Mouse (Mus musculus) G1E (cell line): ENCODE data around the gene Il24. TPM values are rescaled to one million over a fixed set of nuclear protein-coding genes. Genes with fewer than 3 reads are reported as not detected.

Experiments used
- ATAC-seq: 2 replicates; pipeline ENCODE4 v1.8.0; 2016; ENCODE audit warnings: mild to moderate bottlenecking; ENCODE audit not compliant: insufficient number of reproducible peaks, poor library complexity, low FRiP score, severe bottlenecking; ENCODE audit errors: extremely low read depth
- DNase-seq: peaks from one replicate; pipeline ENCODE4 v3.0.0; 2012; ENCODE audit warnings: low spot score
- H3K27me3 ChIP-seq: 2 replicates; pipeline ENCODE4 v1.6.1; 2012; ENCODE audit warnings: mild to moderate bottlenecking, low read length, inconsistent platforms; ENCODE audit not compliant: insufficient read depth
- H3K36me3 ChIP-seq: replicated peaks from 2 replicates; pipeline ENCODE3; 2012; ENCODE audit warnings: mild to moderate bottlenecking, inconsistent platforms
- H3K4me1 ChIP-seq: 2 replicates; pipeline ENCODE4 v1.6.1; 2012; ENCODE audit warnings: low read depth, low read length, inconsistent platforms, mixed read lengths; ENCODE audit not compliant: insufficient read depth
- H3K4me3 ChIP-seq: 2 replicates; pipeline ENCODE4 v1.5.1; 2012; ENCODE audit warnings: low read depth, mild to moderate bottlenecking, inconsistent platforms, low read length, moderate library complexity, mixed read lengths
- H3K9me3 ChIP-seq: replicated peaks from 2 replicates; pipeline ENCODE4 v1.6.1; 2012; ENCODE audit warnings: inconsistent platforms
- CTCF ChIP-seq: IDR thresholded peaks from 2 replicates; pipeline ENCODE4 v1.5.1; 2012; ENCODE audit warnings: low read depth, low read length, inconsistent platforms, mixed read lengths
- GATA1 ChIP-seq: IDR thresholded peaks from 2 replicates; pipeline ENCODE4 v1.6.1; 2012; ENCODE audit warnings: borderline replicate concordance, low read length, inconsistent platforms, mixed read lengths
- GATA2 ChIP-seq: IDR thresholded peaks from 2 replicates; pipeline ENCODE4 v1.6.1; 2012; ENCODE audit warnings: low read depth, low read length, inconsistent platforms, borderline replicate concordance
- POLR2AphosphoS5 ChIP-seq: IDR thresholded peaks from 2 replicates; pipeline ENCODE4 v1.6.1; 2012; ENCODE audit warnings: low read depth, low read length, inconsistent platforms; ENCODE audit not compliant: insufficient replicate concordance
- TAL1 ChIP-seq: conservative IDR thresholded peaks from 2 replicates; pipeline ENCODE4 v1.6.1; 2012; ENCODE audit warnings: low read depth, low read length, inconsistent platforms, mixed read lengths
- polyA plus RNA-seq: library from polyadenylated mRNA; stranded (reverse); fragments of >175 nt; gene quantifications from 2 replicates; pipeline ENCODE4 v1.2.3, GENCODE M21; 2012
- total RNA-seq, 2 experiments: library from RNA; stranded (forward) in 1 of 2; stranded (reverse) in 1 of 2; fragments of 200-1000 nt in 1 of 2; fragments of >200 nt in 1 of 2; fragmentation: Nextera tagmentation in 1 of 2; gene quantifications; 2 replicates each; pipeline ENCODE4 v1.2.3; 2014 to 2017

Gene Il24
- total and polyA plus RNA-seq, 3 experiments, result not detected

GRCm38 (mm10) chr1:130841621-130842020 lies 45.6 kb downstream of the Il24 start:
- no peaks in the 10 kb centered on the region for H3K36me3 ChIP-seq
- no peaks in the 10 kb centered on the region for H3K9me3 ChIP-seq
- H3K4me1 ChIP-seq, result no peaks in the 10 kb centered on the region
- H3K4me3 ChIP-seq, result no peak overlapping the region
- ATAC-seq (no peak), DNase-seq (no peak)
- H3K27me3 ChIP-seq, result peaks cover 8% of the 10 kb centered on the region
- TF ChIP-seq POLR2AphosphoS5, result no peak
- no peak for TF ChIP-seq CTCF
- no peak for TF ChIP-seq GATA2
- TF ChIP-seq GATA1, result no peak
- no peak for TF ChIP-seq TAL1

DNA sequence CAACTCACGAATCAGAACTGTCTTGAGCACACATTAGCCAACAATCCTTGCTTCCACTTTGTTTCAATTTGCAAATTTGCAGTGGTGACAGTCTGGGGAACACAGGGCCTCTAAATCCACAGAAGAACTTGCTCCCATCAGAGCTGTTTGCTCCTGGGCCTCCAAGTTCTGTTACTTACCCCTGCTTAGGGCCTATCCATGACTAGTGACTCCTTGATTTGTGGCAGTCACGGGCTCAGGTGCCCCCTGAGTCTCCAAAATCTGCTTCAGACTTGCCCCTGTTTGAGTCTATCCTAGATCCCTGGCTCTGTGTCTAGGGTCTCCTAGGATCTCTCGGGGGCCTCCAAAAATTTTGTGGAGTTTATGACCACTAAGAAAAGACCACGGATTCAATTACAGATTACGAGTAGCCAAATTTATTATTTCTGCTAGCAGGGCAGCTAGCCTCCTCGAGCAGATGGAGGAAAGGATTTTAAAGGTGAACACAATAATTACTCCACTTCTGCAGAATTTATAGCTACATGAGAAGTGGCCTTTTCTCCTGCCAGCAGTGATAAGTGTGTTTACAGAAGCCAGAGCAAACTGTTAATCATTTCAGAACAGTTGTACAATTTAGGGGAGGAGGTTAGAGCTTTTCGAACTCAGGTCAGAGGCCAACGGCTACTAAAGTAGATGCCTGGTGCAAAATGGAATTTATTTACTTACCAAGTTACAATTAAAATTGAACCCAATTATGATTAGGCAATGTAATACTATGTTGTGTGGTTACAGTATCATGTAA lies 46.5 kb downstream of the Il24 start:
- H3K36me3 ChIP-seq, result no peaks in the 10 kb centered on the region
- DNase-seq (no peak), ATAC-seq (no peak)
- TF ChIP-seq GATA2, result no peak
- TF ChIP-seq CTCF, result no peak
- TF ChIP-seq POLR2AphosphoS5, result no peak
- TF ChIP-seq GATA1, result no peak
- no peak for TF ChIP-seq TAL1
- no peak overlapping the region for H3K4me3 ChIP-seq
- no peaks in the 10 kb centered on the region for H3K9me3 ChIP-seq
- H3K27me3 ChIP-seq, result peaks cover 4% of the 10 kb centered on the region; the same call in 1 of the 2 replicates
- no peaks in the 10 kb centered on the region for H3K4me1 ChIP-seq

DNA sequence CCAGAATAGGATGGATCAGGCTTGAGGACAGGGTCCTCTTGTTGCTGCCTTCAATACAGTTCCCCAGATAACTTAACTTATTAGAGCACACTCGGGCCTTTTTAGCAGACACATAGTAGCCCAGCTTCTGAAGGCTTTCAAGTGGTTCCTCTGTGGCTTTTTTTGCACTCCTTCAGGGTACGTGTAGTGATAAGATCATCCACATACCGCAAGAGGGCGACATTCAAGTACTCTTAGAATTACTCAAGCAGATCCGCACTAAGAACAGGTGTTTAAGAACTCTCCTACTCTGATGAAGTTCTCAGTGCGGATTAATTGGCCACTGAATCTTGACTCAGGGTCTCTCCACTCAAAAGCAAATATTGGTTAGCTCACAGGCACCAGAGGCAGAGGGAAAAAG lies 49.0 kb downstream of the Il24 start:
- Histone ChIP-seq H3K4me3 (no peak overlapping the region), H3K36me3 (no peaks in the 10 kb centered on the region), H3K9me3 (no peaks in the 10 kb centered on the region), H3K4me1 (no peaks in the 10 kb centered on the region), H3K27me3 (peaks cover 4% of the 10 kb centered on the region; the same call in 1 of the 2 replicates)
- ATAC-seq, result no peak
- DNase-seq, result no peak
- no peak for TF ChIP-seq CTCF

- no peaks in the 10 kb centered on the region for H3K9me3 ChIP-seq
- H3K27me3 ChIP-seq, result no peaks in the 10 kb centered on the region; the same call in 1 of the 2 replicates
- H3K36me3 ChIP-seq, result no peaks in the 10 kb centered on the region
- no peak for TF ChIP-seq CTCF
- no peak for TF ChIP-seq GATA2
- TF ChIP-seq GATA1, result no peak
- no peak for TF ChIP-seq TAL1
- TF ChIP-seq POLR2AphosphoS5, result no peak
- no peak for ATAC-seq
- DNase-seq, result no peak
- no peak overlapping the region for H3K4me3 ChIP-seq
- H3K4me1 ChIP-seq, result no peaks in the 10 kb centered on the region
Observed at GRCm38 (mm10) chr1:130835161-130835936, 51.9 kb downstream of the Il24 start.

DNA sequence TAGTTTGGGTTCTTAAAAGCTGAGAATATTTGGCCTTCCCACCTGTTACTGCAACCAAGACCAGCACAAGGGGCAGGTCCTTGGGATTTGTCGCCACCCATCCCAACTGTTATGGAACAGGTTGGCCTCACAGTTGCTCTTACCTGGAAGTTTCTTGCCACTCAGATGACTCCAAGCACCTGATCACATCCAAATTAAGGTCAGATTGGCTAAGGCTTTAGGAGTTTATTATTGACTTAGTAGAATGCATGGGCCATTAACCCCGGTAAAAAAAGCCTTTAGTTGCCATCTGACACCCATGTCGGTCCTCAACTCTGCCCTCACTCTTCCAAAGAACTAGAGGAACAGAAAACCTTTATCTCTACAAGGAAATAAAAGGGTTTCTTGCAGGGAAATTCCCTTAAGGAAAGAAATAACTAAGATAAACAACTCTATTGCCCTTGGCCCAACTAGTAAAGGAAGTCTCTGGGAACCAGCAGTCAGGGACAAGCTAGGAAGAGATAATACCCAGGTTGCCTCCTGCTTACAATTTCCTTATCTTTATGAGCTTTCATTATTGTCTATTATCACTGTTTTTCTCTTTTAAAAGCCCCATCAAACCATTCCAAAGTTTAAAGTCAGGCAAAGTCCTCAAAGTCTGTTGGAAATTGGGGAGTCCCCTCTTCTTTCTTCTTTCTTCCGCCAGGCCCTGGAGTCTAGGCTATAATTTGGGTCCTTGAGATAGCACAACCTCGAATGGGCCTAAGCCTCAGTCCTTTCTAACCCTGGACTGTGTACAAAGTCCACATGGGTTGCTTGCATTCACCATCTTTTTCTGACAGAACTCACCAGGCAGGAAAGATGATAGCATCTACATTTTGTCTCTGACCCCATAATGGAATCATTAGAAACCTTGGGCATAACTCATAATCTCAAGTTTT lies 54.8 kb downstream of the Il24 start:
- Histone ChIP-seq H3K9me3 (no peaks in the 10 kb centered on the region), H3K36me3 (no peaks in the 10 kb centered on the region), H3K4me3 (no peak overlapping the region), H3K4me1 (no peaks in the 10 kb centered on the region), H3K27me3 (peaks cover 12% of the 10 kb centered on the region)
- DNase-seq (no peak), ATAC-seq (no peak)
- TF ChIP-seq TAL1 (no peak), POLR2AphosphoS5 (no peak), GATA1 (no peak), CTCF (no peak), GATA2 (no peak)

Other genes starting within 250 kb of the Il24 start
- gene C4bp, start 225.8 kb downstream of the Il24 start, total RNA-seq (2014; fragmentation: Nextera tagmentation), result not detected in 2 replicates
- 0.12 and 0.33 TPM in 2 replicates for gene C4bp, start 225.8 kb downstream of the Il24 start, total RNA-seq (2017)
- not detected in 2 replicates for gene C4bp, start 225.8 kb downstream of the Il24 start, polyA plus RNA-seq
- gene Gm29427, start 171.7 kb downstream of the Il24 start, total RNA-seq (2014; fragmentation: Nextera tagmentation), result not detected in 2 replicates
- 0.33 and 0.41 TPM in 2 replicates for gene Gm29427, start 171.7 kb downstream of the Il24 start, total RNA-seq (2017)
- gene Gm29427, start 171.7 kb downstream of the Il24 start, polyA plus RNA-seq, result not detected in 2 replicates
- 28.9 and 30.8 TPM in 2 replicates for gene Yod1, start 170.1 kb downstream of the Il24 start, total RNA-seq (2014; fragmentation: Nextera tagmentation)
- gene Yod1, start 170.1 kb downstream of the Il24 start, total RNA-seq (2017), result 18.3 and 21.3 TPM in 2 replicates
- 1.7 and 2.7 TPM in 2 replicates for gene Yod1, start 170.1 kb downstream of the Il24 start, polyA plus RNA-seq
- gene Pfkfb2, start 158.2 kb downstream of the Il24 start, total RNA-seq (2014; fragmentation: Nextera tagmentation), result 42.4 and 47.1 TPM in 2 replicates
- 48.5 and 53.0 TPM in 2 replicates for gene Pfkfb2, start 158.2 kb downstream of the Il24 start, total RNA-seq (2017)
- 7.0 and 12.5 TPM in 2 replicates for gene Pfkfb2, start 158.2 kb downstream of the Il24 start, polyA plus RNA-seq
- gene AA986860, start 155.5 kb downstream of the Il24 start, total RNA-seq (2014; fragmentation: Nextera tagmentation), result 3.5 and 8.6 TPM in 2 replicates
- gene AA986860, start 155.5 kb downstream of the Il24 start, total RNA-seq (2017), result 1.1 and 1.2 TPM in 2 replicates
- 1.1 and 1.2 TPM in 2 replicates for gene AA986860, start 155.5 kb downstream of the Il24 start, polyA plus RNA-seq
- gene Fcamr, start 86.6 kb downstream of the Il24 start, total RNA-seq (2014; fragmentation: Nextera tagmentation), result not detected in 2 replicates
- not detected in 2 replicates for gene Fcamr, start 86.6 kb downstream of the Il24 start, total RNA-seq (2017)
- gene Fcamr, start 86.6 kb downstream of the Il24 start, polyA plus RNA-seq, result not detected in 2 replicates
- not detected in 2 replicates for gene Pigr, start 60.8 kb downstream of the Il24 start, total RNA-seq (2014; fragmentation: Nextera tagmentation)
- under 0.01 and 0.06 TPM in 2 replicates for gene Pigr, start 60.8 kb downstream of the Il24 start, total RNA-seq (2017)
- gene Pigr, start 60.8 kb downstream of the Il24 start, polyA plus RNA-seq, result not detected in 2 replicates
- not detected in 2 replicates for gene Fcmr, start 21.8 kb downstream of the Il24 start, total RNA-seq (2014; fragmentation: Nextera tagmentation)
- 0.35 TPM in 1 of 2 replicates, not detected in the other for gene Fcmr, start 21.8 kb downstream of the Il24 start, total RNA-seq (2017)
- not detected in 2 replicates for gene Fcmr, start 21.8 kb downstream of the Il24 start, polyA plus RNA-seq
- not detected in 2 replicates for gene Il20, start 24.0 kb upstream of the Il24 start, total RNA-seq (2014; fragmentation: Nextera tagmentation)
- gene Il20, start 24.0 kb upstream of the Il24 start, total RNA-seq (2017), result 0.12 TPM in 1 of 2 replicates, not detected in the other
- gene Il20, start 24.0 kb upstream of the Il24 start, polyA plus RNA-seq, result not detected in 2 replicates
- not detected in 2 replicates for gene Il19, start 52.7 kb upstream of the Il24 start, total RNA-seq (2014; fragmentation: Nextera tagmentation)
- 0.17 TPM in 1 of 2 replicates, not detected in the other for gene Il19, start 52.7 kb upstream of the Il24 start, total RNA-seq (2017)
- not detected in 2 replicates for gene Il19, start 52.7 kb upstream of the Il24 start, polyA plus RNA-seq
- gene Il10, start 132.4 kb upstream of the Il24 start, total RNA-seq (2014; fragmentation: Nextera tagmentation), result not detected in 2 replicates
- gene Il10, start 132.4 kb upstream of the Il24 start, total RNA-seq (2017), result 0.12 TPM in 1 of 2 replicates, not detected in the other
- gene Il10, start 132.4 kb upstream of the Il24 start, polyA plus RNA-seq, result not detected in 2 replicates
- 93.4 and 112 TPM in 2 replicates for gene Mapkapk2, start 210.4 kb upstream of the Il24 start, total RNA-seq (2014; fragmentation: Nextera tagmentation)
- gene Mapkapk2, start 210.4 kb upstream of the Il24 start, total RNA-seq (2017), result 53.1 and 63.8 TPM in 2 replicates
- 64.3 and 79.4 TPM in 2 replicates for gene Mapkapk2, start 210.4 kb upstream of the Il24 start, polyA plus RNA-seq